Mouse (Mus musculus) left cerebral cortex, postnatal 10 days (tissue): Measurements from ENCODE around the gene Gm17087. TPM values are rescaled to one million over a fixed set of nuclear protein-coding genes. Genes with fewer than 3 reads are reported as not detected.

Experiments used
- total RNA-seq, 2 experiments: library from RNA; stranded (reverse); gene quantifications; 2 replicates each; pipeline ENCODE4 v1.2.3; 2021

The Gm17087 gene
- total RNA-seq, 2 experiments from 2014 or later: not detected

Other genes with a start within 250 kb of the Gm17087 start
- 10 to 100 TPM; 10.1 to 10.8 TPM for gene Prr18, start 229.5 kb downstream of the Gm17087 start, total RNA-seq
- gene T2, start 211.0 kb downstream of the Gm17087 start, total RNA-seq: under 1 TPM in 1 of 2 experiments, not detected in 1; 0.47 TPM
- under 1 TPM in 1 of 2 experiments, not detected in 1; 0.51 TPM for gene T, start 132.5 kb downstream of the Gm17087 start, total RNA-seq
- gene Pde10a, start 41.6 kb downstream of the Gm17087 start, total RNA-seq: 10 to 100 TPM; 59.0 to 83.7 TPM